Mouse (Mus musculus) liver, embryonic 16.5 days (tissue): Measurements from ENCODE around the gene Naa38. TPM values are rescaled to one million over a fixed set of nuclear protein-coding genes. Genes with fewer than 3 reads are reported as not detected.

Experiments
- ATAC-seq: fragments of 200-750 bp; cut with Nextera tagmentation; 2 replicates; pipeline ENCODE4 v1.8.0; 2017; ENCODE audit warnings: low read depth, mild to moderate bottlenecking, moderate number of reproducible peaks, moderate library complexity
- H3K27ac ChIP-seq: fragments of 300-500 bp; sonication (generic); 2 replicates; pipeline ENCODE4 v1.5.1; 2014; ENCODE audit warnings: mild to moderate bottlenecking, low read length
- H3K27me3 ChIP-seq: fragments of 300-500 bp; sonication (generic); 2 replicates; pipeline ENCODE4 v1.6.1; 2014; ENCODE audit warnings: low read depth, low read length, mixed read lengths; ENCODE audit not compliant: control insufficient read depth, insufficient read depth
- H3K36me3 ChIP-seq: fragments of 300-500 bp; sonication (generic); 2 replicates; pipeline ENCODE4 v1.6.1; 2014; ENCODE audit warnings: mild to moderate bottlenecking; ENCODE audit not compliant: control insufficient read depth, insufficient read depth
- H3K4me1 ChIP-seq: fragments of 300-500 bp; sonication (generic); 2 replicates; pipeline ENCODE4 v1.6.1; 2014; ENCODE audit warnings: low read depth, low read length, mixed read lengths; ENCODE audit not compliant: control insufficient read depth
- H3K4me2 ChIP-seq: fragments of 300-500 bp; sonication (generic); 2 replicates; pipeline ENCODE4 v1.6.1; 2014; ENCODE audit warnings: low read depth, low read length, mixed read lengths
- H3K4me3 ChIP-seq: fragments of 300-500 bp; sonication (generic); 2 replicates; pipeline ENCODE4 v1.5.1; 2014; ENCODE audit warnings: low read depth, mild to moderate bottlenecking, low read length
- H3K9ac ChIP-seq: fragments of 300-500 bp; sonication (generic); 2 replicates; pipeline ENCODE4 v1.6.1; 2014; ENCODE audit warnings: low read depth, low read length
- H3K9me3 ChIP-seq: fragments of 300-500 bp; sonication (generic); replicated peaks from 2 replicates; pipeline ENCODE4 v1.6.1; 2016; ENCODE audit warnings: low read length; ENCODE audit not compliant: control insufficient read depth
- WGBS: fragments of 180-500 bp; shearing (Covaris S2); extraction: QIAGEN DNeasy Blood & Tissue Kit; methylation state at CpG from one replicate; pipeline ENCODE4 v1.1.7; 2014; ENCODE audit not compliant: insufficient replicate concordance; 5-methylcytosine and 5-hydroxymethylcytosine counted together
- polyA plus RNA-seq: library from polyadenylated mRNA; unstranded; fragments of >200 nt; fragmentation: Nextera tagmentation; extraction: Ambion mirVana; gene quantifications from 2 replicates; pipeline ENCODE4 v1.2.1, GENCODE M21; 2015

The Naa38 gene
- polyA plus RNA-seq, 1 experiment from 2014 or later, result 73.4 TPM

DNA sequence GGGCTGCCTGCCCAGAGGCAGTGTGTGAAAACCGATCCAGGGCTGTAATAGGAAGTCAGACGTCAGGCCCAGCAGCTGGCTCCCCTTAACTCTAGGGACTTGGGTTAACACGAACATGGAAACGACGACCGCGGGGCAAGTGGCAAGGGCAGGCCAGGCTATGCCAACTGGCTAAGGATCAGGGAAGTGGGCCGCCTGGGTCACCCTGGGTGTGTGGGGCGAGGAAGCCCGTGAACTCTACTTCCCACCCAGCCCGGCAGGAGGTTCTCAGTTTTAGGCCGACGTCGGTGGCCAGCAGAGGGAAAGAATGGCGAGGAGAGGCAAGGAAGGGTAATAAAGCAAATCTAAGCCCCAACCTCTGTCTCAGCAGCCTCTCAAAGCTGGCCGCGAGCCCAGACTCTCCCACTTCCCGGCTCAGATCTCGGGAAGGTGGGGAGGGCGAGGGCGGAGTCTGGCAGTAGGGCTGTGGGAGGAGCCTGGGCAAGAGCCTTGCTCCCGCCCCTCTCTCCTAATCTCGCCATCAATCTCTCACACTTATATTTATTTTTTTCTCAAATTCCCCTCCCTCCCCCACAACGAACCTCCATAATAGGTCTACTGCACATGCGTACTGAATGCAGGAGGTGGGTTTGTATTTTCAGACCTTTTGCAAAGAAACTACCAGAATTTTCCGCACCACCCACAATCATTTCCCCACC is 29.0 kb upstream of the Naa38 start:
- ATAC-seq, result peak; percentile 67
- Histone ChIP-seq H3K27ac (peak overlapping the region; percentile 58), H3K4me2 (peak overlapping the region; percentile 89), H3K27me3 (peaks cover 45% of the 10 kb centered on the region), H3K9ac (peak overlapping the region; percentile 53), H3K4me3 (peak overlapping the region; percentile 73), H3K9me3 (no peaks in the 10 kb centered on the region), H3K36me3 (no peaks in the 10 kb centered on the region), H3K4me1 (peaks cover 38% of the 10 kb centered on the region)
- under 1% methylated on average over 26 of the region's 26 CpGs for WGBS

- Histone ChIP-seq H3K27ac (peak overlapping the region; percentile 76), H3K27me3 (peaks cover 50% of the 10 kb centered on the region), H3K9me3 (no peaks in the 10 kb centered on the region), H3K4me2 (peak overlapping the region; percentile 89), H3K4me3 (peak overlapping the region; percentile 73), H3K4me1 (peaks cover 45% of the 10 kb centered on the region), H3K9ac (peak overlapping the region; percentile 38), H3K36me3 (no peaks in the 10 kb centered on the region)
- ATAC-seq, result no peak
- 1% methylated on average over 22 of the region's 22 CpGs for WGBS
Observed at GRCm38 (mm10) chr11:69366855-69367615, 28.3 kb upstream of the Naa38 start.

- peaks cover 53% of the 10 kb centered on the region for H3K4me1 ChIP-seq
- no peaks in the 10 kb centered on the region for H3K9me3 ChIP-seq
- peak overlapping the region; percentile 89 for H3K4me2 ChIP-seq
- peak overlapping the region; percentile 73 for H3K4me3 ChIP-seq
- WGBS, result 2% methylated on average over 22 of the region's 22 CpGs
- H3K9ac ChIP-seq, result peak overlapping the region; percentile 78
- H3K27ac ChIP-seq, result peak overlapping the region; percentile 76
- peak; percentile 15; the same call in 1 of the 2 replicates for ATAC-seq
- H3K36me3 ChIP-seq, result no peaks in the 10 kb centered on the region
- H3K27me3 ChIP-seq, result peaks cover 50% of the 10 kb centered on the region
Observed at GRCm38 (mm10) chr11:69367616-69368355, 27.5 kb upstream of the Naa38 start.

- Histone ChIP-seq H3K4me3 (peak overlapping the region; percentile 73), H3K4me2 (peak overlapping the region; percentile 89), H3K27ac (peak overlapping the region; percentile 76), H3K27me3 (peaks cover 50% of the 10 kb centered on the region), H3K36me3 (no peaks in the 10 kb centered on the region), H3K4me1 (peaks cover 61% of the 10 kb centered on the region), H3K9me3 (no peaks in the 10 kb centered on the region), H3K9ac (peak overlapping the region; percentile 78)
- peak; percentile 7; the same call in 1 of the 2 replicates for ATAC-seq
- under 1% methylated on average over 59 of the region's 106 CpGs for WGBS
Observed at GRCm38 (mm10) chr11:69368356-69369214, 26.7 kb upstream of the Naa38 start.

DNA sequence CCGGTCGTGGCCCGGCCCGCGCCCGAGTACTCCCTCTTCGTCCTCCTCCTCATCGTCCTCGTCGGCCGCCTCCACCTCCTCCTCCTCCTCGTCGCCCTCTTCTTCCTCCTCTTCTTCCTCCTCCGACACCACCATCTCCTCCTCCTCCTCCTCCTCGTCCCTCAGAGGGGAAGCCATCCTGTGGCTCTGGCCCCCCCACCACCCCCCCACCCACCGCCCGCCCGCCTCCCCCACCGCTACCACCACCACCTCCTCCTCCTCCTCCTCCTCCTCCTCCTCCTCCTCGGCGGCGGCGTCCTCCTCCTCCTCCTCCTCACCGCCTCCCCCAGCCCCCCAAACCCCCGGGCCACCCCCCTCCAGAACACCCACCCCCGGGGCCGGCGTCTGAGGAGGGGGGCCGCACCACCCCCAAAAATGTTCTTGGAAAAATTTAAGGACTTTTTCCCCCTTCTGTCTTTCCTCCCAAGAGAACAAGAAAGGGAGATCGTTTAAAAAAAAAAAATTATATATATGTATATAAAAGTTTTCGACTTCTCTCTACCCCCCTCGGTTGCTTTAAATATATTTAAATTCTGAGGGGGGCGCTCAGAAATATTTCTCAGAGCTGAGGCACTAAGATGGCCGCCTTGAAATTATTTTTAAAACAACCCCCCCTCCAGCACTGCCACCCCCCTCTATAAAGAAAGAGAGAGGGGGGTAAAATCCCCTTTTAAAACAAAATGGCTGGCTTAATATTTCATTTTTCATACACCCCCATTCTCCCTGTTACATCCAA is 25.9 kb upstream of the Naa38 start, which contains the start of gene Chd3:
Gene Chd3 (minus strand): TSS at position 192 of the 775 bp plus-strand sequence.
- peak within 1 kb of the TSS; percentile 78 for H3K9ac ChIP-seq
- H3K4me1 ChIP-seq, result peaks cover 69% of the 10 kb centered on the region
- H3K9me3 ChIP-seq, result no peaks in the 10 kb centered on the region
- no peak for ATAC-seq
- peak within 1 kb of the TSS; percentile 73 for H3K4me3 ChIP-seq
- H3K4me2 ChIP-seq, result peak within 1 kb of the TSS; percentile 89
- H3K36me3 ChIP-seq, result no peaks in the 10 kb centered on the region
- H3K27ac ChIP-seq, result peak within 1 kb of the TSS; percentile 76
- H3K27me3 ChIP-seq, result peaks cover 50% of the 10 kb centered on the region
- WGBS, result 2% methylated on average over 23 of the region's 34 CpGs

DNA sequence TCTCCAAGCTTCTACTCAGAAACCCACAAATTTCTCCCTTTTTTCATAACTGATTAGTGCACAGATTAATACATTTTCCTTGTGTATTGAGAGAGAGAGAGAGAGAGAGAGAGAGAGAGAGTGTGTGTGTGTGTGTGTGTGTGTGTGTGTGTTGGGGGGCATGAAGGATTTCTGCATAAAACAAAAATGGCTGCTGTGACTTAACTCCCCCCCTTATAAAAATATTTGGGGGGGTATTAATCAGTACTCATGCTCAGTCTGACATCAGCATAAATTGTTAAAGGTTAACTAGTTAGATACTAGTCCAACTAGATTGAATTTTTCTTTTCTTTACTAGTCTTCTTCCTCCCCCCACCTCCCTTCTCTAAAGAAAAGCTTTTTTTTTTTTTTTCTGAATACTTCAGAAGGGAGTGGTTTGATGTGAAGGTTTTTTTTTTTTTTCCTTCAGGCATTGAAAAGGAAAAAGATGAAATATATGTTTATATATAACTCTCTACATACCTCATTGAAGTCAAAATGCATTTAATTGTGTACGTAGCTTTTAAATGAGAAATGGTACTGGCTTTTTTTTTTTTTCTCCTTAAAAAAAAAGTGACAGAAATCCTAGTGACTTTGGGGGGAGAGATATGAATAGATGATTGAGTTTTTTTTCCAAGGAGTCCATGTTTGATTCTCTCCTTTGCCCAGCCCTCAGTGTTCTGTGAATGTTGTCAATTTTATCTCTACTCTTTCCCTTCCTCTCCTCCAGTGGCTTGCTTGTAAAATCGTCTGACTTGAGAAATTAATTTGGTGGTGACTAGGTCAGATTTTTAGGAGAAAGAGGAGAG is 25.1 kb upstream of the Naa38 start:
- peak overlapping the region; percentile 45; the same call in 1 of the 2 replicates for H3K27ac ChIP-seq
- H3K36me3 ChIP-seq, result no peaks in the 10 kb centered on the region
- no peak overlapping the region for H3K9ac ChIP-seq
- H3K4me2 ChIP-seq, result peak overlapping the region; percentile 89; the same call in 1 of the 2 replicates
- H3K9me3 ChIP-seq, result no peaks in the 10 kb centered on the region
- 36% methylated on average over 2 of the region's 2 CpGs for WGBS
- H3K27me3 ChIP-seq, result peaks cover 50% of the 10 kb centered on the region
- H3K4me3 ChIP-seq, result peak overlapping the region; percentile 73
- ATAC-seq, result no peak
- H3K4me1 ChIP-seq, result peaks cover 69% of the 10 kb centered on the region

DNA sequence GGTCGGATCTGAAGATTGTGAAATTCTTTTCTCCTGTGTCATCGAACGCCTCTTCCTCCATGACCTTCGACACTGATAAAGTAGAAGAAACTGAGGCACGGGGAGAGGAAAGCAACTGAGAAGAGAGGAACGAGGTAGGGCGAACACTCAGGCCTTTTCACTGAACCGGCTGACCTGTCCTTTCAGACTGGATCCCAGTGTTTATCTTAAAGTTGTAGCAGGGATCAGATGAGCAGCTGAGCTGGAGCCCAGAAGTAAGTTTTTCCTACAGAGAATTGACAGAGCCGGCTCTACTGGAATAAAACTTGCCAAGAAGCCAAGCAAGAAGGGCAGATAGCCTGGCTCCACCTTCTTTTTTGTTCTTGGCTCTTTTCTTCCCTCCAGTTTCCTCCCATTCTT is 24.5 kb upstream of the Naa38 start:
- Histone ChIP-seq H3K27ac (peak overlapping the region; percentile 45; the same call in 1 of the 2 replicates), H3K9ac (no peak overlapping the region), H3K27me3 (peaks cover 49% of the 10 kb centered on the region), H3K4me3 (no peak overlapping the region), H3K4me2 (no peak overlapping the region), H3K9me3 (no peaks in the 10 kb centered on the region), H3K4me1 (peaks cover 63% of the 10 kb centered on the region), H3K36me3 (no peaks in the 10 kb centered on the region)
- no peak for ATAC-seq
- WGBS, result 35% methylated on average over 9 of the region's 9 CpGs
